Mouse (Mus musculus): ENCODE measurements around the gene Nbas. TPM values are rescaled to one million over a fixed set of nuclear protein-coding genes. Genes with fewer than 3 reads are reported as not detected.
A peak's percentile ranks its signal among the peaks of the same experiment; 100 is the strongest.

The Nbas gene
- total RNA-seq, 2 experiments from 2014 or later, result 22.6 to 24.4 TPM

DNA sequence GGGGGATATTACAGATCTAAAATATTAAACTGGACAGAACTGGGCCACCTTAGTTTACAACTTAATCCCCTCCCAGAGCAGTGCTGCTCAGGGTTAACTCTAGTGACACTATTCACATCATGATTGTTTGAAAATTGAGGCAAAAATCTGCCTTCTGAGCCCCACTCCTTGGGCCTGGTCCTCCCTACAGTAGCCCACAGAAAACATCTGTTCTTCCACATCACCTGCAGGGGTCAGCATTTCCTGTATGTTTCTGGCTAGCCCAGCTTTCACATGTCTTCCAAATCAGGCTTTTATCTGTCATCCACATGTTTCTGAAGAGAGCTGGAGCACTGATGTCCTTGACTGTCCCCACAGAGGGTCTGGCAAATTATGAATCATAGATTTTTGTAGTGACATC is 333.5 kb downstream of the Nbas start:
- intact Hi-C loops (cut with DNase I), result loop anchor here (10.0 kb wide), 2 partner anchors 552 to 712 kb away; partner anchors contain the start of gene Fam84a
- peak; percentile 24 to 43 for DNase-seq

DNA sequence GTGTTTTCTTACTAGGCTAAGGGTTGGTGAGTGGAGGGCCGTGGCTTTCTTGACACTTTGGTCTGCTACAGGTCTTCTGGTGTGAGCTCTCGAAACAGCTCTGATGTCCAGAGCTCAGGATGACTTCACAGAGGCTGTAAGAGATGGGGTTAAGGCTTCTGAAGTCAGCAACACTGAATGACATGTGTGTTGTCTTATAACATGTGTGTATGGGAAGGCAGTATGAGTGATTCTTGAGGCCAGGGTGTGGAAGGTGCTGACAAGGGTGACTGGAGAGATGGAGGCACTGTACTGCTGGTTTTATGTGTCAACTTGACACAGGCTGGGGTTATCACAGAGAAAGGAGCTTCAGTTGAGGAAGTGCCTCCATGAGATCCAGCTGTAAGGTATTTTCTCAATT is 338.1 kb downstream of the Nbas start:
- intact Hi-C loops (cut with DNase I), result loop anchor here (10.0 kb wide), 2 partner anchors 548 to 708 kb away; partner anchors contain the start of gene Fam84a
- no peak for DNase-seq

GRCm38 (mm10) chr12:13609027-13609426 is 340.1 kb downstream of the Nbas start:
- intact Hi-C loops (cut with DNase I), result loop anchor here (10.0 kb wide), 2 partner anchors 546 to 706 kb away; partner anchors contain the start of gene Fam84a
- DNase-seq, result no peak

- DNase-seq, result no peak
- intact Hi-C loops (cut with DNase I), result no loop called here
Observed at GRCm38 (mm10) chr12:13613041-13613440, 344.1 kb downstream of the Nbas start.

DNA sequence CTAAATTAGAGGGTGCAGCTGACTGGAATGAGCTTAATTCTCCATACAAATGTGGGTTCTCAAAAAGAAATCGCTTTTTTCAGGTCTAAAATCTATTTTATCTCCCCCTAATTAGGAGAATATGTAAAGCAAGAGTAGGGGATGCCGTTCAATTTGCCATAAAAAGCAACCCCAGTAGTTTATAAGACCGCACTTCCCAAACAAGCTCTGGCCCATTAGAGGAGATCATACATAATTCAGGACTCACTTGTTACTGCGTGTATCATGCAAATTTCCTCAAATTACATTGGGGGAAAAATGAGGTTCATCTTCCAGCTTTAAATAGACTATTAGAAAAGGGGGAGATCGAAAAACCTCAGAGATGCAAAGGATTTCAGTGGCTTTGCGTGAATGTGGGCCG is 346.7 kb downstream of the Nbas start:
- intact Hi-C loops (cut with DNase I), result no loop called here
- DNase-seq, result no peak

DNA sequence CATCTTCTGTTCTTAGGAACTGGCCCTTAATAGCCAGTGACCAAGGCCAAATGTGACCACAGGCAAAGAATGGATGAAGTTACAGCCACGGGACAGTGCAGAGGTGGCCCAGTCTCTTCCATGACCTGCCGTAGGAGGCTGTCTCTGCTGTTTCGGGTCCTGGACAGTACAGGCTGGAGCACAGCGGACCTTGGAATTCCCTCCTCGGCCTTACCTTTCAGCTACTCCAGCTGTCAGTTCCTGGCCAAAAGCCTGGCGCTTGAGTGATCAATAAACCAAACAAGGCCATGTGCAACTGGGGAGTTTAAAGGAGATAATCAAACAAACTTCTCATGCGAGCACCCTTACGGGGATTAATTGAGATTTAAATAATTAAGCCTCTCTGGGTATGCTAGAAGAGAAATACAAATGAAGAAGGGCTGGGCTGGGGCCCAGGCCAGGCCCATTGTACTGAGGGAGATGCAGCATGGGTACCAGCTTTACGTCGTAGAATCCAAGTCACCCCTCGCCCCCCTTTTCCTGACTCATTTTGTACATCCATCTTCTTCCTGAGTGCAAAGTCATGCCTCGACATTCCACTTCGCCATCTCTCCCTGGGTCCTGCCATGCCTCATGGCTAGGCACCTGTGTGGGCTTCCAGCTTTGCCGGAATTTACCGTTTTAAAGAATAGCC is 353.4 kb downstream of the Nbas start:
- intact Hi-C loops (cut with DNase I), result no loop called here
- DNase-seq, result no peak

GRCm38 (mm10) chr12:13626803-13627706 is 358.1 kb downstream of the Nbas start:
- DNase-seq, result peak in 1 of 2 experiments; percentile 12
- intact Hi-C loops (cut with DNase I), result no loop called here

Other genes with a start within 250 kb of the Nbas start
- 10 to 100 TPM; 83.0 to 91.4 TPM for gene Ddx1, start 19.9 kb upstream of the Nbas start, total RNA-seq (2021)